Mouse (Mus musculus) thymus, adult 2 months (tissue): ENCODE measurements around the gene Iqcn. TPM values are rescaled to one million over a fixed set of nuclear protein-coding genes. Genes with fewer than 3 reads are reported as not detected.
A peak's percentile ranks its signal among the peaks of the same experiment; 100 is the strongest.

Experiments used
- DNase-seq: peaks from one replicate; pipeline ENCODE4 v3.0.0; 2021
- H3K27ac ChIP-seq: fragments of 200-500 bp; 2 replicates; pipeline ENCODE4 v1.5.1; 2012; ENCODE audit warnings: low read length, control low read depth; ENCODE audit not compliant: control insufficient read depth, insufficient read depth
- H3K27me3 ChIP-seq: fragments of 200-500 bp; 2 replicates; pipeline ENCODE4 v1.6.1; 2012; ENCODE audit warnings: mild to moderate bottlenecking, low read length, moderate library complexity, mixed read lengths; ENCODE audit not compliant: control insufficient read depth, insufficient read depth
- H3K36me3 ChIP-seq: fragments of 200-500 bp; 2 replicates; pipeline ENCODE4 v1.6.1; 2012; ENCODE audit warnings: mild to moderate bottlenecking, low read length, moderate library complexity; ENCODE audit not compliant: control insufficient read depth, insufficient read depth
- H3K4me1 ChIP-seq: fragments of 200-500 bp; replicated peaks from 2 replicates; pipeline ENCODE4 v1.6.1; 2012; ENCODE audit warnings: low read length; ENCODE audit not compliant: control insufficient read depth, insufficient read depth
- H3K4me3 ChIP-seq: fragments of 200-500 bp; 2 replicates; pipeline ENCODE4 v1.5.1; 2012; ENCODE audit warnings: mild to moderate bottlenecking, low read length, control low read depth, moderate library complexity; ENCODE audit not compliant: control insufficient read depth, insufficient read depth
- CTCF ChIP-seq: fragments of 200-500 bp; IDR thresholded peaks from 2 replicates; pipeline ENCODE4 v1.5.1; 2012; ENCODE audit warnings: mild to moderate bottlenecking, control low read depth, low read length, moderate library complexity, borderline replicate concordance; ENCODE audit not compliant: control insufficient read depth, poor library complexity, insufficient read depth; ENCODE audit errors: extremely low read depth
- POLR2A ChIP-seq: fragments of 200-500 bp; IDR thresholded peaks from 2 replicates; pipeline ENCODE4 v1.6.1; 2012; ENCODE audit warnings: mild to moderate bottlenecking, low read length, control low read depth, moderate library complexity; ENCODE audit not compliant: control insufficient read depth, poor library complexity, insufficient read depth; ENCODE audit errors: extremely low read depth
- WGBS: fragments of 180-500 bp; shearing (Covaris S2); methylation state at CpG from one replicate; pipeline ENCODE4 v1.1.7; 2018; 5-methylcytosine and 5-hydroxymethylcytosine counted together
- polyA plus RNA-seq: library from polyadenylated mRNA; depleted of rRNA; stranded (reverse); fragments of >200 nt; gene quantifications from 2 replicates; pipeline ENCODE4 v1.2.3, GENCODE M21; 2012; rRNA removed

Iqcn gene
- polyA plus RNA-seq, 1 experiment = 0.28 TPM

GRCm38 (mm10) chr8:70764676-70765075 lies 61.4 kb downstream of the Iqcn start:
- H3K27me3 ChIP-seq = no peaks in the 10 kb centered on the region
- peaks cover 34% of the 10 kb centered on the region for H3K4me1 ChIP-seq
- no peak for TF ChIP-seq POLR2A
- no peak for TF ChIP-seq CTCF
- no peak for DNase-seq
- H3K4me3 ChIP-seq = no peak overlapping the region
- H3K27ac ChIP-seq = no peak overlapping the region
- no peaks in the 10 kb centered on the region for H3K36me3 ChIP-seq
- 91% methylated on average over 13 of the region's 13 CpGs for WGBS

GRCm38 (mm10) chr8:70765329-70765728 lies 62.1 kb downstream of the Iqcn start:
- 51% methylated on average over 9 of the region's 9 CpGs for WGBS
- no peak for TF ChIP-seq POLR2A
- TF ChIP-seq CTCF = no peak
- H3K27ac ChIP-seq = peak overlapping the region; percentile 63
- no peaks in the 10 kb centered on the region for H3K27me3 ChIP-seq
- no peak for DNase-seq
- no peak overlapping the region for H3K4me3 ChIP-seq
- H3K4me1 ChIP-seq = peaks cover 30% of the 10 kb centered on the region
- no peaks in the 10 kb centered on the region for H3K36me3 ChIP-seq

- peak overlapping the region; percentile 63 for H3K27ac ChIP-seq
- WGBS = 3% methylated on average over 34 of the region's 34 CpGs
- H3K4me1 ChIP-seq = peaks cover 29% of the 10 kb centered on the region
- H3K36me3 ChIP-seq = no peaks in the 10 kb centered on the region
- H3K4me3 ChIP-seq = peak overlapping the region; percentile 46
- peak; percentile 78 for DNase-seq
- 0 out of 2 replicates have a peak, but pooled peaks have one; percentile 27 for TF ChIP-seq POLR2A
- TF ChIP-seq CTCF = peak; percentile 30; the same call in 1 of the 2 replicates
- no peaks in the 10 kb centered on the region for H3K27me3 ChIP-seq
Observed at GRCm38 (mm10) chr8:70765838-70766570, 62.7 kb downstream of the Iqcn start.

- peak overlapping the region; percentile 46 for H3K4me3 ChIP-seq
- TF ChIP-seq CTCF (no peak; the same call in 1 of the 2 replicates), POLR2A (no peak)
- DNase-seq = no peak
- peak overlapping the region; percentile 63; the same call in 1 of the 2 replicates for H3K27ac ChIP-seq
- no peaks in the 10 kb centered on the region for H3K27me3 ChIP-seq
- H3K4me1 ChIP-seq = peaks cover 29% of the 10 kb centered on the region
- WGBS = 32% methylated on average over 21 of the region's 21 CpGs
- no peaks in the 10 kb centered on the region for H3K36me3 ChIP-seq
Observed at GRCm38 (mm10) chr8:70766571-70767440, 63.5 kb downstream of the Iqcn start.

Other genes starting within 250 kb of the Iqcn start
- 43.1 and 44.6 TPM in 2 replicates for gene Klhl26, start 226.5 kb upstream of the Iqcn start, polyA plus RNA-seq
- 0.39 and 0.73 TPM in 2 replicates for gene Tmem59l, start 216.1 kb upstream of the Iqcn start, polyA plus RNA-seq
- gene Crlf1, start 210.3 kb upstream of the Iqcn start, polyA plus RNA-seq = 0.59 and 0.70 TPM in 2 replicates
- gene Rex1bd, start 196.7 kb upstream of the Iqcn start, polyA plus RNA-seq = 196 and 227 TPM in 2 replicates
- gene Uba52, start 192.7 kb upstream of the Iqcn start, polyA plus RNA-seq = 731 and 765 TPM in 2 replicates
- 613 and 640 TPM in 2 replicates for gene Fkbp8, start 175.7 kb upstream of the Iqcn start, polyA plus RNA-seq
- gene Kxd1, start 175.5 kb upstream of the Iqcn start, polyA plus RNA-seq = 72.7 and 86.7 TPM in 2 replicates
- gene Ell, start 164.0 kb upstream of the Iqcn start, polyA plus RNA-seq = 40.2 and 42.6 TPM in 2 replicates
- 185 and 201 TPM in 2 replicates for gene Isyna1, start 109.1 kb upstream of the Iqcn start, polyA plus RNA-seq
- 392 and 506 TPM in 2 replicates for gene Ssbp4, start 94.6 kb upstream of the Iqcn start, polyA plus RNA-seq
- gene Lrrc25, start 87.3 kb upstream of the Iqcn start, polyA plus RNA-seq = 15.3 and 18.5 TPM in 2 replicates
- gene Gdf15, start 71.0 kb upstream of the Iqcn start, polyA plus RNA-seq = 6.7 and 7.5 TPM in 2 replicates
- gene Pgpep1, start 43.1 kb upstream of the Iqcn start, polyA plus RNA-seq = 40.7 and 41.9 TPM in 2 replicates
- gene Lsm4, start 30.2 kb upstream of the Iqcn start, polyA plus RNA-seq = 192 and 199 TPM in 2 replicates
- gene Jund, start 4.5 kb upstream of the Iqcn start, polyA plus RNA-seq = 540 and 792 TPM in 2 replicates
- 0.48 and 0.50 TPM in 2 replicates for gene Gm3336, start 15.1 kb downstream of the Iqcn start, polyA plus RNA-seq
- gene Pde4c, start 20.3 kb downstream of the Iqcn start, polyA plus RNA-seq = 4.9 and 6.2 TPM in 2 replicates
- gene Rab3a, start 51.2 kb downstream of the Iqcn start, polyA plus RNA-seq = 17.8 and 20.8 TPM in 2 replicates
- 72.9 and 103 TPM in 2 replicates for gene Mpv17l2, start 57.5 kb downstream of the Iqcn start, polyA plus RNA-seq
- 124 and 136 TPM in 2 replicates for gene Pik3r2, start 73.3 kb downstream of the Iqcn start, polyA plus RNA-seq
- gene Mast3, start 101.6 kb downstream of the Iqcn start, polyA plus RNA-seq = 615 and 696 TPM in 2 replicates
- gene Il12rb1, start 105.0 kb downstream of the Iqcn start, polyA plus RNA-seq = 48.6 and 53.4 TPM in 2 replicates
- 75.4 and 77.4 TPM in 2 replicates for gene Arrdc2, start 136.3 kb downstream of the Iqcn start, polyA plus RNA-seq
- gene Kcnn1, start 159.8 kb downstream of the Iqcn start, polyA plus RNA-seq = 4.2 and 6.4 TPM in 2 replicates
- 51.8 and 53.4 TPM in 2 replicates for gene Ccdc124, start 170.5 kb downstream of the Iqcn start, polyA plus RNA-seq
- 0.80 and 1.4 TPM in 2 replicates for gene Slc5a5, start 189.3 kb downstream of the Iqcn start, polyA plus RNA-seq
- 7,420 and 8,337 TPM in 2 replicates for gene Rpl18a, start 194.0 kb downstream of the Iqcn start, polyA plus RNA-seq
- gene Map1s, start 202.5 kb downstream of the Iqcn start, polyA plus RNA-seq = 145 and 151 TPM in 2 replicates